Mouse (Mus musculus) ES-Bruce4 (cell line): ENCODE measurements at regions not wholly inside any gene's neighbourhood (a gene's known extent, or its start where the extent isn't known, plus 50 kb on each side); places are given as distances from the start of the nearest gene placed in this dataset.

Source experiments
- CTCF ChIP-seq: IDR thresholded peaks from one replicate; pipeline ENCODE4 v1.8.1; 2011; ENCODE audit warnings: low read depth, low read length
- EP300 ChIP-seq: IDR thresholded peaks from 2 replicates; pipeline ENCODE4 v1.6.1; 2011; ENCODE audit warnings: low read depth, low read length; ENCODE audit not compliant: insufficient read depth
- POLR2A ChIP-seq: IDR thresholded peaks from one replicate; pipeline ENCODE4 v1.8.1; 2011; ENCODE audit warnings: low read length; ENCODE audit not compliant: insufficient read depth

- TF ChIP-seq POLR2A (no peak), CTCF (no peak), EP300 (no peak)
Observed at GRCm38 (mm10) chr13:5313297-5313696, 548.0 kb upstream of the Klf6 start.
